Mouse (Mus musculus) urinary bladder, adult 2 months (tissue): ENCODE data around the gene 2310034G01Rik. TPM values are rescaled to one million over a fixed set of nuclear protein-coding genes. Genes with fewer than 3 reads are reported as not detected.

Experiments
- DNase-seq: peaks from one replicate; pipeline ENCODE4 v3.0.0; 2022; ENCODE audit warnings: low spot score
- polyA plus RNA-seq: library from polyadenylated mRNA; depleted of rRNA; stranded (reverse); fragments of >200 nt; gene quantifications from 2 replicates; pipeline ENCODE4 v1.2.3, GENCODE M21; 2012

2310034G01Rik gene
- polyA plus RNA-seq, 1 experiment: 3.0 TPM

GRCm38 (mm10) chr19:46328081-46329030 lies 21.7 kb downstream of the 2310034G01Rik start, which contains the start of gene Fbxl15:
Gene Fbxl15 (plus strand): TSS chr19:46328184.
- DNase-seq: peak; percentile 89

GRCm38 (mm10) chr19:46327531-46328064 lies 22.5 kb downstream of the 2310034G01Rik start:
- DNase-seq: no peak

GRCm38 (mm10) chr19:46326756-46327305 lies 23.3 kb downstream of the 2310034G01Rik start, which contains the start of gene Psd:
Gene Psd (minus strand): TSS chr19:46327156.
- DNase-seq: peak; percentile 23

GRCm38 (mm10) chr19:46326019-46326755 lies 23.9 kb downstream of the 2310034G01Rik start:
- no peak for DNase-seq

- DNase-seq: no peak
Observed at GRCm38 (mm10) chr19:46324918-46325317, 25.2 kb downstream of the 2310034G01Rik start.

- DNase-seq: no peak
Observed at GRCm38 (mm10) chr19:46324366-46324765, 25.7 kb downstream of the 2310034G01Rik start.

- DNase-seq: no peak
Observed at GRCm38 (mm10) chr19:46323716-46324115, 26.4 kb downstream of the 2310034G01Rik start.

GRCm38 (mm10) chr19:46322996-46323572 lies 27.0 kb downstream of the 2310034G01Rik start:
- DNase-seq: no peak

- DNase-seq: no peak
Observed at GRCm38 (mm10) chr19:46322144-46322995, 27.7 kb downstream of the 2310034G01Rik start.

GRCm38 (mm10) chr19:46321101-46321943 lies 28.8 kb downstream of the 2310034G01Rik start:
- DNase-seq: peak; percentile 17

- DNase-seq: peak; percentile 16
Observed at GRCm38 (mm10) chr19:46320076-46320785, 29.9 kb downstream of the 2310034G01Rik start.

- peak; percentile 49 for DNase-seq
Observed at GRCm38 (mm10) chr19:46318586-46319378, 31.3 kb downstream of the 2310034G01Rik start.

- peak; percentile 36 for DNase-seq
Observed at GRCm38 (mm10) chr19:46318031-46318471, 32.1 kb downstream of the 2310034G01Rik start.

- no peak for DNase-seq
Observed at GRCm38 (mm10) chr19:46317546-46317885, 32.6 kb downstream of the 2310034G01Rik start.

- peak; percentile 32 for DNase-seq
Observed at GRCm38 (mm10) chr19:46316846-46317545, 33.1 kb downstream of the 2310034G01Rik start.

- no peak for DNase-seq
Observed at GRCm38 (mm10) chr19:46315752-46316610, 34.1 kb downstream of the 2310034G01Rik start.
